Mouse (Mus musculus) myocyte (in vitro differentiated cells): ENCODE data around the gene Arhgap25. TPM values are rescaled to one million over a fixed set of nuclear protein-coding genes. Genes with fewer than 3 reads are reported as not detected.

ENCODE experiments used
- H3K27me3 ChIP-seq: one replicate; pipeline ENCODE4 v1.6.1; 2011; ENCODE audit not compliant: control insufficient read depth, insufficient read depth, insufficient read length
- H3K36me3 ChIP-seq: one replicate; pipeline ENCODE4 v1.6.1; 2011; ENCODE audit not compliant: control insufficient read depth, insufficient read depth
- H3K4me2 ChIP-seq: one replicate; pipeline ENCODE4 v1.6.1; 2011; ENCODE audit warnings: low read depth, control low read depth
- H3K4me3 ChIP-seq: one replicate; pipeline ENCODE4 v1.5.1; 2011; ENCODE audit warnings: mild to moderate bottlenecking, control low read depth, moderate library complexity
- H3K79me2 ChIP-seq: one replicate; pipeline ENCODE4 v1.6.1; 2011; ENCODE audit not compliant: control insufficient read depth, insufficient read depth
- H3ac ChIP-seq: one replicate; pipeline ENCODE4 v1.6.1; 2011; ENCODE audit not compliant: control insufficient read depth, insufficient read length
- CEBPB ChIP-seq: IDR thresholded peaks from 2 replicates; pipeline ENCODE4 v1.6.1; 2011; ENCODE audit warnings: mild to moderate bottlenecking, moderate library complexity; ENCODE audit not compliant: poor library complexity, insufficient read depth, severe bottlenecking
- E2F4 ChIP-seq: IDR thresholded peaks from one replicate; pipeline ENCODE4 v1.6.1; 2011; ENCODE audit warnings: mild to moderate bottlenecking, control low read depth, moderate library complexity; ENCODE audit not compliant: insufficient read depth
- MAX ChIP-seq: IDR thresholded peaks from one replicate; pipeline ENCODE4 v1.6.1; 2011; ENCODE audit warnings: low read depth, mild to moderate bottlenecking, control low read depth
- MYOD1 ChIP-seq, 3 experiments: IDR thresholded peaks; one replicate each; pipeline ENCODE4 v1.6.1; 2011; ENCODE audit warnings: control low read depth in 2 of 3, low read depth in 2 of 3, mild to moderate bottlenecking in 2 of 3, moderate library complexity in 1 of 3; ENCODE audit not compliant: insufficient read length in 2 of 3, control insufficient read depth in 1 of 3
- MYOG ChIP-seq, 3 experiments: IDR thresholded peaks; one replicate each; pipeline ENCODE4 v1.6.1; 2011; ENCODE audit warnings: control low read depth in 2 of 3, low read depth in 2 of 3, mild to moderate bottlenecking in 2 of 3; ENCODE audit not compliant: insufficient read length in 2 of 3, control insufficient read depth in 1 of 3, insufficient read depth in 1 of 3
- POLR2A ChIP-seq: IDR thresholded peaks from one replicate; pipeline ENCODE4 v1.6.1; 2011; ENCODE audit warnings: low read depth, mild to moderate bottlenecking, control low read depth, moderate library complexity; ENCODE audit not compliant: insufficient read length
- POLR2AphosphoS2 ChIP-seq: IDR thresholded peaks from one replicate; pipeline ENCODE4 v1.6.1; 2011; ENCODE audit warnings: low read depth, control low read depth; ENCODE audit not compliant: insufficient read length
- REST ChIP-seq: IDR thresholded peaks from one replicate; pipeline ENCODE4 v1.6.1; 2011; ENCODE audit warnings: mild to moderate bottlenecking, control low read depth, moderate library complexity; ENCODE audit not compliant: insufficient read depth, insufficient read length
- SRF ChIP-seq: IDR thresholded peaks from one replicate; pipeline ENCODE4 v1.6.1; 2011; ENCODE audit warnings: low read depth; ENCODE audit not compliant: control insufficient read depth, insufficient read length
- TCF12 ChIP-seq: IDR thresholded peaks from one replicate; pipeline ENCODE4 v1.6.1; 2011; ENCODE audit warnings: mild to moderate bottlenecking, control low read depth; ENCODE audit not compliant: poor library complexity, insufficient read depth, severe bottlenecking
- TCF3 ChIP-seq: IDR thresholded peaks from one replicate; pipeline ENCODE4 v1.6.1; 2011; ENCODE audit warnings: low read depth, control low read depth; ENCODE audit not compliant: insufficient read length
- USF1 ChIP-seq: IDR thresholded peaks from one replicate; pipeline ENCODE4 v1.6.1; 2011; ENCODE audit warnings: low read depth, mild to moderate bottlenecking, control low read depth, moderate library complexity
- polyA plus RNA-seq: library from polyadenylated mRNA; unstranded; fragments of >200 nt; fragmentation: generic; extraction: Trizol; gene quantifications from one replicate; pipeline ENCODE4 v1.2.1, GENCODE M21; 2012; ENCODE audit warnings: missing spikeins

Gene Arhgap25
- polyA plus RNA-seq, 1 experiment = 0.34 TPM

- Histone ChIP-seq H3K79me2 (no peaks in the 10 kb centered on the region), H3ac (no peak overlapping the region), H3K4me2 (no peak overlapping the region), H3K27me3 (no peaks in the 10 kb centered on the region), H3K36me3 (no peaks in the 10 kb centered on the region), H3K4me3 (no peak overlapping the region)
- TF ChIP-seq POLR2AphosphoS2 = no peak
- TF ChIP-seq SRF = no peak
- TF ChIP-seq TCF3 = no peak
- no peak for TF ChIP-seq MYOD1 (IDR thresholded peaks at IDR 0.05; ENCODE audit: control insufficient read depth in 1 of 3, insufficient read length in 2 of 3, low read depth in 2 of 3)
- no peak for TF ChIP-seq POLR2A
- no peak for TF ChIP-seq MYOG (IDR thresholded peaks at IDR 0.05; ENCODE audit: control insufficient read depth in 1 of 3, insufficient read depth in 1 of 3, insufficient read length in 2 of 3, low read depth in 2 of 3)
- no peak for TF ChIP-seq TCF12
- no peak for TF ChIP-seq E2F4
- TF ChIP-seq MAX = no peak
- no peak for TF ChIP-seq USF1
- TF ChIP-seq REST = no peak
- TF ChIP-seq CEBPB = no peak
These were observed 13.2 kb downstream of the Arhgap25 start for GRCm38 (mm10) chr6:87519809-87520208.

DNA sequence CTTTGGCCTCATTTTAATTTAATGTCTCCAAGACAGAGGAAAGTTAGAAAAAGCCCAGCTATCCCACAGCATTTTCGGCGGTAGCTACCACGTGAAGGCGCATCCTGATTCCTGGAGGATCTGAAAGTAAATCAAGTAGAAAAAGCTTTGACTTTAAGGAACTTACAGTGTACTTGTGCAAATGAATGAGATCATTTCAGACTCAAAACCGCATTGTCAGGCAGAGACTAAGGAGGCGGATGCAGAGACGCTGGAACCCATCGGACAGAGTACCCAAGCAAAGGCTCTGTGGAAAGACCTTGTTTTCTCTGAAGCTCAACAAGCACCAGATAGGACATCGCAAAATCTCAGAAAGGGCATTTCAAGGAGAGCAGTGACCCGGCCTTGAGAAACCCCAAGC, 14.4 kb downstream of the Arhgap25 start:
- no peak overlapping the region for H3ac ChIP-seq
- no peak for TF ChIP-seq REST
- TF ChIP-seq SRF = no peak
- TF ChIP-seq POLR2A = no peak
- no peaks in the 10 kb centered on the region for H3K79me2 ChIP-seq
- no peak overlapping the region for H3K4me3 ChIP-seq
- H3K36me3 ChIP-seq = no peaks in the 10 kb centered on the region
- no peaks in the 10 kb centered on the region for H3K27me3 ChIP-seq
- H3K4me2 ChIP-seq = no peak overlapping the region

DNA sequence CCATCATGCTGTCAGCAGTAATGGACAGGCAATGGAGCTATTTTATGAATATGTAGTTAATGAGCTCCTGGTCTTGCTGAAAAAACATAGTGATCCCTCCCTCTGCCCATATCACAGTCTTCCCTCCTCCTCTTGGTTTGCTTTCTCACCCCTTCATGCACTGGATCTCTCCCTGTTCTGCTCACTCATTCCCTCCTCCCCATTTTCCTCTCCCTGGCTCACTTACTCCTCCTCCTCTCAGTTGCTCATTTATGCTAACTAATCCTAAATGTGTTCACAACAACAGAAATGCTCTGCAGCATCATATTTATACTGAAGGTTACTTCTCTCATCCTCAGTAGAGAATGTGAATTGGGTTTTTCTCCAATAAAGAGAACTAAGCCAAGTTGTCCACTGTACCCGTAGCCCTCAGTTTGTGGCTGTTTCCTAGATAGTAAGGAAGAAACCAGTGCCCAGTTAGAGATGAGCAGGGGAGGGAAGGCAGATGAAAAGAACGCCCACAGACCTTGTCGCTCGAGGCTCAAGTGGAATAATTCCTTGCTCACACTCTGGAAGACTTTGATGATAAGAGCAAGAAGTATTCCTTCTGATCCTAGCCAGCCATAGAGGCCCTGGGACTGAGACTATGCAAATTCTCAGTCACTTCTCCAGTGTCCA, 15.2 kb downstream of the Arhgap25 start:
- Histone ChIP-seq H3K79me2 (no peaks in the 10 kb centered on the region), H3K27me3 (no peaks in the 10 kb centered on the region), H3K4me3 (no peak overlapping the region), H3ac (no peak overlapping the region), H3K36me3 (no peaks in the 10 kb centered on the region), H3K4me2 (no peak overlapping the region)
- TF ChIP-seq TCF3 (no peak), MYOG (IDR thresholded peaks at IDR 0.05; ENCODE audit: control insufficient read depth in 1 of 3, insufficient read depth in 1 of 3, insufficient read length in 2 of 3, low read depth in 2 of 3) (no peak)

GRCm38 (mm10) chr6:87514321-87514720, 18.7 kb downstream of the Arhgap25 start:
- Histone ChIP-seq H3K36me3 (no peaks in the 10 kb centered on the region), H3K79me2 (no peaks in the 10 kb centered on the region), H3K27me3 (no peaks in the 10 kb centered on the region), H3ac (no peak overlapping the region), H3K4me3 (no peak overlapping the region), H3K4me2 (no peak overlapping the region)
- TF ChIP-seq SRF = no peak
- TF ChIP-seq POLR2A = no peak

GRCm38 (mm10) chr6:87513046-87513767, 19.9 kb downstream of the Arhgap25 start:
- Histone ChIP-seq H3K27me3 (no peaks in the 10 kb centered on the region), H3ac (no peak overlapping the region), H3K4me2 (no peak overlapping the region), H3K4me3 (no peak overlapping the region), H3K36me3 (no peaks in the 10 kb centered on the region), H3K79me2 (no peaks in the 10 kb centered on the region)
- TF ChIP-seq CEBPB (no peak), TCF12 (no peak), SRF (no peak), POLR2AphosphoS2 (no peak), REST (no peak), MYOD1 (IDR thresholded peaks at IDR 0.05; ENCODE audit: control insufficient read depth in 1 of 3, insufficient read length in 2 of 3, low read depth in 2 of 3) (no peak), MYOG (IDR thresholded peaks at IDR 0.05; ENCODE audit: control insufficient read depth in 1 of 3, insufficient read depth in 1 of 3, insufficient read length in 2 of 3, low read depth in 2 of 3) (no peak), USF1 (no peak), MAX (no peak), TCF3 (no peak), POLR2A (no peak), E2F4 (no peak)
